Mouse (Mus musculus): ENCODE measurements around the gene Pde4b.
"Not testable (repeated sequence)": the region's sequence is repeated elsewhere in the genome, so short reads cannot be mapped to it uniquely, and the experiment has no call there.

The Pde4b gene

GRCm38 (mm10) chr4:102087091-102087565 is at the start of gene Pde4b:
Pde4b (plus strand) TSS chr4:102087543.
- peak; percentile 25 for DNase-seq (ENCODE audit: low spot score)

GRCm38 (mm10) chr4:102040190-102040589 is 47.2 kb upstream of the Pde4b start:
- DNase-seq (ENCODE audit: low spot score): no peak

- DNase-seq (ENCODE audit: low spot score): peak; percentile 26
Measured at GRCm38 (mm10) chr4:102045183-102046140, 41.9 kb upstream of the Pde4b start.

GRCm38 (mm10) chr4:102049368-102049767 is 38.0 kb upstream of the Pde4b start:
- DNase-seq (ENCODE audit: low spot score): not testable (repeated sequence)

- no peak for DNase-seq (ENCODE audit: low spot score)
Measured at GRCm38 (mm10) chr4:102061322-102061721, 26.0 kb upstream of the Pde4b start.

GRCm38 (mm10) chr4:102069314-102069713 is 18.0 kb upstream of the Pde4b start:
- no peak for DNase-seq (ENCODE audit: low spot score)

- no peak for DNase-seq (ENCODE audit: low spot score)
Measured at GRCm38 (mm10) chr4:102086336-102086735, 1.0 kb upstream of the Pde4b start.

- DNase-seq (ENCODE audit: low spot score): peak; percentile 44
Measured at GRCm38 (mm10) chr4:102087566-102088234, 357 bp downstream of the Pde4b start.

- DNase-seq (ENCODE audit: low spot score): peak; percentile 4
Measured at GRCm38 (mm10) chr4:102088235-102088867, 1.0 kb downstream of the Pde4b start.

GRCm38 (mm10) chr4:102095851-102096250 is 8.5 kb downstream of the Pde4b start:
- DNase-seq (ENCODE audit: low spot score): no peak

- no peak for DNase-seq (ENCODE audit: low spot score)
Measured at GRCm38 (mm10) chr4:102102241-102102640, 14.9 kb downstream of the Pde4b start.

GRCm38 (mm10) chr4:102104534-102105014 is 17.2 kb downstream of the Pde4b start:
- no peak for DNase-seq (ENCODE audit: low spot score)

- DNase-seq (ENCODE audit: low spot score): no peak
Measured at GRCm38 (mm10) chr4:102106771-102107170, 19.4 kb downstream of the Pde4b start.

- DNase-seq (ENCODE audit: low spot score): no peak
Measured at GRCm38 (mm10) chr4:102119454-102119853, 32.1 kb downstream of the Pde4b start.

- no peak for DNase-seq (ENCODE audit: low spot score)
Measured at GRCm38 (mm10) chr4:102136366-102136849, 49.1 kb downstream of the Pde4b start.

- no peak for DNase-seq (ENCODE audit: low spot score)
Measured at GRCm38 (mm10) chr4:102138346-102138745, 51.0 kb downstream of the Pde4b start.

- DNase-seq (ENCODE audit: low spot score): no peak
Measured at GRCm38 (mm10) chr4:102141241-102141640, 53.9 kb downstream of the Pde4b start.

- DNase-seq (ENCODE audit: low spot score): no peak
Measured at GRCm38 (mm10) chr4:102148766-102149165, 61.4 kb downstream of the Pde4b start.

- DNase-seq (ENCODE audit: low spot score): no peak
Measured at GRCm38 (mm10) chr4:102159178-102159577, 71.8 kb downstream of the Pde4b start.

- DNase-seq (ENCODE audit: low spot score): no peak
Measured at GRCm38 (mm10) chr4:102171636-102172035, 84.3 kb downstream of the Pde4b start.

- DNase-seq (ENCODE audit: low spot score): no peak
Measured at GRCm38 (mm10) chr4:102172711-102173213, 85.4 kb downstream of the Pde4b start.

- no peak for DNase-seq (ENCODE audit: low spot score)
Measured at GRCm38 (mm10) chr4:102175985-102176384, 88.6 kb downstream of the Pde4b start.
